Mouse (Mus musculus): Measurements from ENCODE around the gene Mmrn2. TPM values are rescaled to one million over a fixed set of nuclear protein-coding genes. Genes with fewer than 3 reads are reported as not detected.
A peak's percentile ranks its signal among the peaks of the same experiment; 100 is the strongest.
"Not testable (repeated sequence)": the region's sequence is repeated elsewhere in the genome, so short reads cannot be mapped to it uniquely, and the experiment has no call there.

The Mmrn2 gene
- total and polyA plus RNA-seq, 3 experiments: 0.03 to 0.08 TPM; not detected in 1

DNA sequence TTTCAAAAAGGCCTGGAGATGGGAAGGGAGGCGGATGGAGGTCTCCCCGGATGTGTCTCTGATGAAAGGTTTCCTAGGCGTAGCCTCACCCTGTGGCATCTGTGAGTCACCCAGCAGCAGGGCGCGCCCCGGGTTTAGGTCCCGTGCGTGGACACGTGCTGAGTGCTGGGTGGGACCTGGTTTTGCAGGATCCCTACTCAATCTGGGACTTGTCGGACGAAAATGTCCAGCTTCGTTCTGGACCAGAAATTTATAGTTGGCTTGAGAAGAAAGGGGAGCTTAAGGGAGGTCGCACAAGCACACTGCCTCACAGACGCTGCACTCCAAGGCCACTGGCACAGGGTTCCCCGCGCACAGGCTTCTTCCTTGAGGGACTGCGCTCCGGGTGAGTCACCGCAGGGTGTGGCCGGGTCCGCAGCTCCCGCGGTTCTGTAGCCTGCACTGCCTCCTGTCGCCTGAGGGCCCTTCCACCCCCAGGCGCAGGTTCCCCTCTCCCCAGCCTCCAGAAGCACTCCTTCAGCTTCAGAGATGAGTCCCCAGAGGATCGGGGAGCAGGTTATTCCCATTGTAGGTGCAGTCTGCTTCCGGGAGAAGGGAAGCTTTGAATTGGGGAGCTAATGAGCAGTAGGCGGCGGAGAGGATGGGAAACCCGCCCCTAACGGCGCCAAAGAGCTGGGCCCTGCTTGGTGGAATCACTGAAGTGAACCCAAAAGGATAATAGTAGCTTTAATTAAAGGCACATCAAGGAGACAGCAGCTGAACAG is 11.6 kb upstream of the Mmrn2 start (continued):
- no peak for TF ChIP-seq ELF1 (IDR thresholded peaks at IDR 0.05; ENCODE audit: low read depth, low read length)
- TF ChIP-seq CTCF (IDR thresholded peaks at IDR 0.05 in 2 of 3, conservative IDR thresholded peaks at IDR 0.05 in 1 of 3; ENCODE audit: control insufficient read depth in 1 of 3, insufficient read depth in 1 of 3, low read depth in 2 of 3, low read length in 3 of 3, poor library complexity in 1 of 3, severe bottlenecking in 1 of 3): peak in 2 of 3 experiments; percentile 55 to 65; a peak in 5 of 6 replicates
- TF ChIP-seq TCF12 (IDR thresholded peaks at IDR 0.05; ENCODE audit: low read depth, low read length): no peak
- no peak for TF ChIP-seq MEF2A (IDR thresholded peaks at IDR 0.05; ENCODE audit: extremely low read depth, insufficient replicate concordance, low read depth, low read length, poor library complexity, severe bottlenecking)
- no peak for TF ChIP-seq ZNF384 (IDR thresholded peaks at IDR 0.05; ENCODE audit: low read depth, low read length)
- TF ChIP-seq MYC (IDR thresholded peaks at IDR 0.05; ENCODE audit: low read depth, low read length): peak; percentile 51; the same call in 1 of the 2 replicates
- no peak for TF ChIP-seq CHD2 (IDR thresholded peaks at IDR 0.05; ENCODE audit: low read length)
- peak in 1 of 2 experiments; percentile 14; a peak in 2 of 4 replicates for TF ChIP-seq EP300 (IDR thresholded peaks at IDR 0.05; ENCODE audit: low read depth in 1 of 2, low read length in 2 of 2)
- no peak for TF ChIP-seq USF2 (IDR thresholded peaks at IDR 0.05; ENCODE audit: borderline replicate concordance in 1 of 2, insufficient read depth in 1 of 2, low read depth in 1 of 2, low read length in 2 of 2)
- peak; percentile 72 for TF ChIP-seq MAX (IDR thresholded peaks at IDR 0.05; ENCODE audit: low read length)
- TF ChIP-seq POLR2AphosphoS2 (IDR thresholded peaks at IDR 0.05; ENCODE audit: low read length): peak; percentile 40; the same call in 1 of the 2 replicates
- TF ChIP-seq GATA1 (IDR thresholded peaks at IDR 0.05; ENCODE audit: low read depth, low read length): no peak
- 0 out of 2 replicates have a peak, but pooled peaks have one; percentile 1 for TF ChIP-seq SIN3A (IDR thresholded peaks at IDR 0.05; ENCODE audit: low read length)

DNA sequence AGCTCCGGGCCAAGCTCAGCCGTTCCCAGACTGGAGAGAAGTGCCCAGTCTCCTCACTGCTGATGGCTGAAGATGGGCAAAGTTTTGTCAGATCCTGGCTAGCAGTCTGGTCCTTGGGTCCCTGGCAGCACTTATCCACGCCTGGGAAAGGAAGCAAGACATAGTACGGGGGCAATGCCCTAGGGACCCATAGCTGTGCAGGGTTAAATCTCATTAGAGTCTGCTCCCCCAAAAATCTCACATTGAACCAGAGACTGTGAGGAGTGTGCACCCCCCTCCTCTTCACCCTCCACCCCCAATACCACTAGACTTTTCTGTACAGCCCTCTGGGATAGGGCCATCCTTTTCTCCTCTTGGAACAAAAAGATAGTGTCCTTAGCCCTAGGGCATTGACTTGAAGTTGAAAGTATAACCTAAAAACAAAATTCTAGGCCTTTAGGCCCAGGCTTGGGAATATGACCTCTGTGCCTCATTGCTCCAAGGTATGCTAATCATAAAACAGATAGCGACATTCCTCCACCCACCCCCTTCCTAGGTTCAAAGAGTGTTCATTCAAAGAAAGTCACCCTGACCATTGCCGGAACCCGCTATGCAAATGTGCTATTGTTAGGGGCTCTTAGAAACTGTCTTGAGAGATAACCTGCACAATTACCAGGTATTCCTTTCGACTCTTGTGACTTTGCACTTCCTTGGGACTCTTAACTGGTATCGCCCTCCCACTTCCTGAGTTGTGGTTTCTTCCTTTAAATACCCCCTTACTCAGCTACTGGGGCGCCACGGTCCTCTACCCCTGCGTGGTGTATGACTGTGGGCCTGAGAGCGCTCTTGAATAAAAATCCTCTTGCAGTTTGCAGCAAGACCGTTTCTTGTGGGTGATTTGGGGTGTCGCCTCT is 10.8 kb upstream of the Mmrn2 start:
- not testable (repeated sequence) for H3K4me3 ChIP-seq (ENCODE audit: control insufficient read depth in 1 of 2, insufficient read depth in 1 of 2, low read depth in 2 of 2, low read length in 2 of 2); H3K9me3 ChIP-seq (replicated peaks; ENCODE audit: insufficient read depth, low read length); H3K9ac ChIP-seq (ENCODE audit: control insufficient read depth, low read depth, low read length, poor library complexity, severe bottlenecking); DNase-seq (ENCODE audit: low read depth, low spot score); H3K79me2 ChIP-seq (ENCODE audit: control insufficient read depth, insufficient read depth, low read length, poor library complexity); H3K27me3 ChIP-seq (ENCODE audit: control insufficient read depth in 1 of 2, insufficient read depth in 2 of 2, low read length in 2 of 2); H3K36me3 ChIP-seq (ENCODE audit: control insufficient read depth in 1 of 2, insufficient read depth in 2 of 2, low read length in 2 of 2); H3K27ac ChIP-seq (ENCODE audit: control insufficient read depth, low read depth, low read length); H3K4me1 ChIP-seq (ENCODE audit: control insufficient read depth in 1 of 2, insufficient read depth in 2 of 2, low read length in 2 of 2)

DNA sequence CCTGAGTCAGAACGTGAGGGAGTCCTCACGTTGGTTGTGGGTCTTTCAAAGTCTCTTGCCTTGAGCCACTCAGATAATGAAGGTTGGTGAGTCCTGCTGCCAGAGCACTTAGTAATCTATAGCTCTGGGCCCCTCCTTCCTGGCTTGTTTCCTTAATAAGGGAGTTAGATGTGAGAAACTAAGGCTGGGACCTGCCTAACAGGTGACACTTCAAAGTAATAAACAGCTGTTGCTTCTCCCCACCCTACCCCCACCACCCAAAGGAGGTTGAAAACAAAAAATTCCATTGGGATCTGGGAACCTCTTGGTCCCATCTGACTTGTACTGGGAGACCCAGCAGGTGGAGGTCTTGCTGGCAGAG is 10.1 kb upstream of the Mmrn2 start:
- H3K79me2 ChIP-seq (ENCODE audit: control insufficient read depth, insufficient read depth, low read length, poor library complexity): no peaks in the 10 kb centered on the region; the same call in 1 of the 2 replicates
- no peak overlapping the region for H3K4me3 ChIP-seq (ENCODE audit: control insufficient read depth in 1 of 2, insufficient read depth in 1 of 2, low read depth in 2 of 2, low read length in 2 of 2)
- peaks cover 0 to 7% of the 10 kb centered on the region in 2 experiments; a peak in 2 of 4 replicates for H3K36me3 ChIP-seq (ENCODE audit: control insufficient read depth in 1 of 2, insufficient read depth in 2 of 2, low read length in 2 of 2)
- TF ChIP-seq SIN3A (IDR thresholded peaks at IDR 0.05; ENCODE audit: low read length): no peak
- TF ChIP-seq ZKSCAN1 (IDR thresholded peaks at IDR 0.05; ENCODE audit: low read depth, low read length): no peak
- no peak for TF ChIP-seq USF1 (IDR thresholded peaks at IDR 0.05; ENCODE audit: low read depth, low read length)
- no peaks in the 10 kb centered on the region for H3K9me3 ChIP-seq (replicated peaks; ENCODE audit: insufficient read depth, low read length)
- no peaks in the 10 kb centered on the region for H3K27me3 ChIP-seq (ENCODE audit: control insufficient read depth in 1 of 2, insufficient read depth in 2 of 2, low read length in 2 of 2)
- peaks cover 5% of the 10 kb centered on the region in 2 experiments for H3K4me1 ChIP-seq (ENCODE audit: control insufficient read depth in 1 of 2, insufficient read depth in 2 of 2, low read length in 2 of 2)
- no peak overlapping the region for H3K9ac ChIP-seq (ENCODE audit: control insufficient read depth, low read depth, low read length, poor library complexity, severe bottlenecking)
- no peak overlapping the region for H3K27ac ChIP-seq (ENCODE audit: control insufficient read depth, low read depth, low read length)
- no peak for DNase-seq (ENCODE audit: low read depth, low spot score)
